Mouse (Mus musculus) C2C12 (cell line): ENCODE results near the gene Smad1. TPM values are rescaled to one million over a fixed set of nuclear protein-coding genes. Genes with fewer than 3 reads are reported as not detected.

ENCODE experiments used
- H3K27me3 ChIP-seq: one replicate; pipeline ENCODE4 v1.6.1; 2011; ENCODE audit not compliant: control insufficient read depth, insufficient read depth, insufficient read length
- H3K36me3 ChIP-seq: one replicate; pipeline ENCODE4 v1.6.1; 2011; ENCODE audit not compliant: control insufficient read depth, insufficient read depth
- H3K4me3 ChIP-seq: one replicate; pipeline ENCODE4 v1.5.1; 2011; ENCODE audit warnings: mild to moderate bottlenecking, control low read depth; ENCODE audit not compliant: poor library complexity, insufficient read depth, severe bottlenecking
- H3K79me2 ChIP-seq: one replicate; pipeline ENCODE4 v1.6.1; 2011; ENCODE audit not compliant: control insufficient read depth, insufficient read depth
- H3K79me3 ChIP-seq: one replicate; pipeline ENCODE4 v1.6.1; 2011; ENCODE audit warnings: low read depth, control low read depth
- H3ac ChIP-seq: one replicate; pipeline ENCODE3; 2011; ENCODE audit warnings: low read depth; ENCODE audit not compliant: control insufficient read depth, insufficient read length
- CEBPB ChIP-seq: IDR thresholded peaks from one replicate; pipeline ENCODE4 v1.6.1; 2011; ENCODE audit warnings: low read depth, mild to moderate bottlenecking, control low read depth, moderate library complexity
- CTCF ChIP-seq: IDR thresholded peaks from one replicate; pipeline ENCODE4 v1.5.1; 2011; ENCODE audit not compliant: control insufficient read depth, insufficient read depth, insufficient read length
- FOSL1 ChIP-seq: IDR thresholded peaks from one replicate; pipeline ENCODE4 v1.8.0; 2011; ENCODE audit warnings: mild to moderate bottlenecking, low read length; ENCODE audit not compliant: poor library complexity, insufficient read depth, severe bottlenecking
- MAX ChIP-seq: IDR thresholded peaks from one replicate; pipeline ENCODE4 v1.6.1; 2011; ENCODE audit warnings: mild to moderate bottlenecking, control low read depth
- MYOD1 ChIP-seq: IDR thresholded peaks from one replicate; pipeline ENCODE4 v1.6.1; 2011; ENCODE audit warnings: low read depth; ENCODE audit not compliant: control insufficient read depth, insufficient read length
- MYOG ChIP-seq: IDR thresholded peaks from one replicate; pipeline ENCODE4 v1.6.1; 2011; ENCODE audit not compliant: control insufficient read depth, insufficient read length; ENCODE audit errors: extremely low read depth
- USF1 ChIP-seq: IDR thresholded peaks from one replicate; pipeline ENCODE4 v1.6.1; 2011; ENCODE audit warnings: low read depth, mild to moderate bottlenecking, control low read depth, moderate library complexity
- polyA plus RNA-seq: library from polyadenylated mRNA; unstranded; fragments of >200 nt; fragmentation: generic; extraction: Trizol; gene quantifications from one replicate; pipeline ENCODE4 v1.2.1, GENCODE M21; 2012; ENCODE audit warnings: missing spikeins

The Smad1 gene
- polyA plus RNA-seq, 1 experiment = 11.2 TPM

DNA sequence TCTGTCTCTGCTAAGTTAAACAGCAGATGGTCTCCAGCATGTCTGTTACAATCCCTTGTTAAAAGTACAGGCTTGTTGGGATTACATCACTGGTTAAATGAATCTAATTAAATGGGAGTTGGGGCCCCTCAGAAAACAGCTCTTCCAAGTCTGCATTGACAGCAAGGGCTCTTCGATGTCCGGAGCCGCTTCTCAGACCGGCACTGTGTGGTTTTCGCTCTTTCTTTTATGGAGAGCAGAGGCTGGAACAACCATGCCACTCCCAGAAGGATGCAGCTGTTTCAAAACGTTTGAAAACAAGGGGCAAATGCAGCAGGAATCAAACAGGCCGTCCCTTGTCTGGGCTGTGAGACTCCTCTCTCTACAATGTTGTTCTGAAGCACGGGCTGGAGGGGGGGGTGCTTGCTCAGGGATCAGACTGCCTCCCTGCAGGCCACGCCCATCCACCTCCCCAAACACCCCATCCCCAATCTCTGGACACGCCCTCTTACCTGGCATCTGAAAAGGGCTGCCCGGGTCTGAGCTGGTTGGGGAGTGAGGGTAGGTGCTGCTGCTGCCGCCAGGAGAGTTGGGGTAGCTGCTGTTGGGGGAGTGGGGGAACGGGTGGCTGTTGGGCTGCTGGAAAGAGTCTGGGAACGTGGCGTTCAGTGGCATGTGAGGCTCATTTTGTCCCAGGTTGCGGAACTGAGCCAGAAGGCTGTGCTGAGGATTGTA is 43.4 kb downstream of the Smad1 start:
- TF ChIP-seq MYOG (no peak), USF1 (no peak), CEBPB (no peak), MAX (no peak), CTCF (no peak), MYOD1 (no peak), FOSL1 (no peak)
- Histone ChIP-seq H3K79me2 (no peaks in the 10 kb centered on the region), H3K27me3 (no peaks in the 10 kb centered on the region), H3K4me3 (no peak overlapping the region), H3ac (no peak overlapping the region), H3K36me3 (peaks cover 30% of the 10 kb centered on the region), H3K79me3 (no peaks in the 10 kb centered on the region)

- H3K4me3 ChIP-seq = no peak overlapping the region
- H3K79me3 ChIP-seq = no peaks in the 10 kb centered on the region
- no peak overlapping the region for H3ac ChIP-seq
- peaks cover 33% of the 10 kb centered on the region for H3K36me3 ChIP-seq
- no peaks in the 10 kb centered on the region for H3K27me3 ChIP-seq
- TF ChIP-seq MYOG = no peak
- no peak for TF ChIP-seq FOSL1
- no peak for TF ChIP-seq CTCF
- TF ChIP-seq MYOD1 = no peak
- no peak for TF ChIP-seq USF1
- no peak for TF ChIP-seq CEBPB
- no peak for TF ChIP-seq MAX
- H3K79me2 ChIP-seq = no peaks in the 10 kb centered on the region
These were observed 45.3 kb downstream of the Smad1 start for GRCm38 (mm10) chr8:79354009-79354408.

GRCm38 (mm10) chr8:79351916-79352315 is 47.4 kb downstream of the Smad1 start:
- H3K27me3 ChIP-seq = no peaks in the 10 kb centered on the region
- H3K4me3 ChIP-seq = no peak overlapping the region
- H3K79me2 ChIP-seq = no peaks in the 10 kb centered on the region
- H3ac ChIP-seq = no peak overlapping the region
- peaks cover 34% of the 10 kb centered on the region for H3K36me3 ChIP-seq
- TF ChIP-seq MYOD1 = no peak
- TF ChIP-seq MYOG = no peak
- no peak for TF ChIP-seq CEBPB
- no peak for TF ChIP-seq USF1
- H3K79me3 ChIP-seq = no peaks in the 10 kb centered on the region

DNA sequence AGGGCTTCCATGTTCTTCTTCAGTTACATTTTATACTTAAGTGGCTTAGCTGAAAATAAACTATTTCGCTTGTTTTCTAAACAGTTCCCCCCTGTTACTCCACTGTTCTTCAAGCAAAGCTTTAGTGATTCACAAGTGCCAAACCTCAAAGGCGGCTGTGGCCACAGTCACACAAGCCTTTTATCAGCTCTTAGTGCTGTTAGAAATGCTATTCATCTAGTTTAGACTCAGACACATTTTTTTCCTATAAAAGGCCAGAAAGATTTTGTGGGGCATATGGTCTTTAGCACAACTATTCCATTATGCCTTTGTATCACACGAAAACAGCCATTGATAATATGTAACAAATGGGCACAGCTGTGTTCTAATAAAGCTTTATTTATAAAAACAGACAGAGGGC is 48.5 kb downstream of the Smad1 start:
- peaks cover 34% of the 10 kb centered on the region for H3K36me3 ChIP-seq
- no peaks in the 10 kb centered on the region for H3K79me2 ChIP-seq
- no peaks in the 10 kb centered on the region for H3K27me3 ChIP-seq
- no peak overlapping the region for H3K4me3 ChIP-seq
- TF ChIP-seq MYOG = no peak
- no peak for TF ChIP-seq FOSL1
- TF ChIP-seq CEBPB = no peak
- no peak for TF ChIP-seq CTCF
- no peak for TF ChIP-seq MYOD1
- no peak for TF ChIP-seq USF1
- no peak for TF ChIP-seq MAX
- no peaks in the 10 kb centered on the region for H3K79me3 ChIP-seq
- no peak overlapping the region for H3ac ChIP-seq

- Histone ChIP-seq H3K79me3 (no peaks in the 10 kb centered on the region), H3K79me2 (no peaks in the 10 kb centered on the region), H3K36me3 (peaks cover 30% of the 10 kb centered on the region), H3ac (no peak overlapping the region), H3K27me3 (no peaks in the 10 kb centered on the region), H3K4me3 (no peak overlapping the region)
- TF ChIP-seq CEBPB (no peak), MYOG (no peak)
These were observed 49.2 kb downstream of the Smad1 start for GRCm38 (mm10) chr8:79350094-79350593.

DNA sequence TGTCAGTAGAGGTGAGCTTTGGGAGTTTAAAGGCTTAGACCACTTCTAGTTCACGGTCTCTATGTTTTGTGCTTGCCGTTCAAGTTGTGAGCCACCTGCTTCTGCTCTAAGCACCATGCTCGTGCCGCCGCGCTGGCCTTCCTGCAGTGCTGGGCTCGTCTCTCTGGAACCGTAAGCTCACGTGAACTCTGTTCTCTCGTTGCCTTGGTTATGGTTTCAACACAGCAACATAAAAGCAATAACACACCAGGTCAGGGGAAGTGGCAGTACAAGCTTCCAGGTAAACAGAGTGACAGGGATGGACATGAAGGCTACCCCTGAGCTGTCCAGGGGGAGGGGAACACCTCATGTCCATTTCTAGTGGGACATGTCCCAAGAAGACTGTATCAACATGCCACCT is 52.9 kb downstream of the Smad1 start:
- TF ChIP-seq MAX (no peak), USF1 (no peak), CTCF (no peak), FOSL1 (no peak)
- peaks cover 20% of the 10 kb centered on the region for H3K36me3 ChIP-seq

More for the DNA sequence above, 52.9 kb downstream of the Smad1 start:
- Histone ChIP-seq H3K79me3 (no peaks in the 10 kb centered on the region), H3K27me3 (no peaks in the 10 kb centered on the region), H3K79me2 (no peaks in the 10 kb centered on the region), H3K4me3 (no peak overlapping the region), H3ac (no peak overlapping the region)
